Mouse (Mus musculus): ENCODE measurements around the gene Plcl2. TPM values are rescaled to one million over a fixed set of nuclear protein-coding genes. Genes with fewer than 3 reads are reported as not detected.

Gene Plcl2
- total RNA-seq (2021): 10 to 100 TPM; 61.7 to 64.4 TPM

GRCm38 (mm10) chr17:50509251-50510104, at the start of gene Plcl2:
Gene Plcl2, plus strand, starts transcription at chr17:50509403.
- peak in 1 of 2 experiments; percentile 69 for DNase-seq (ENCODE audit: extremely low spot score in 1 of 2, low spot score in 2 of 2)
- intact Hi-C loops (cut with DNase I): loop anchor here (5.0 to 10.0 kb wide), 3 partner anchors 118 to 285 kb away; partner anchors contain the start of gene Dazl

GRCm38 (mm10) chr17:50460301-50460700, 48.9 kb upstream of the Plcl2 start:
- intact Hi-C loops (cut with DNase I): no loop called here
- no peak for DNase-seq (ENCODE audit: extremely low spot score in 1 of 2, low spot score in 2 of 2)

- DNase-seq (ENCODE audit: extremely low spot score in 1 of 2, low spot score in 2 of 2): no peak
- intact Hi-C loops (cut with DNase I): no loop called here
Measured at GRCm38 (mm10) chr17:50467438-50467837, 41.8 kb upstream of the Plcl2 start.

DNA sequence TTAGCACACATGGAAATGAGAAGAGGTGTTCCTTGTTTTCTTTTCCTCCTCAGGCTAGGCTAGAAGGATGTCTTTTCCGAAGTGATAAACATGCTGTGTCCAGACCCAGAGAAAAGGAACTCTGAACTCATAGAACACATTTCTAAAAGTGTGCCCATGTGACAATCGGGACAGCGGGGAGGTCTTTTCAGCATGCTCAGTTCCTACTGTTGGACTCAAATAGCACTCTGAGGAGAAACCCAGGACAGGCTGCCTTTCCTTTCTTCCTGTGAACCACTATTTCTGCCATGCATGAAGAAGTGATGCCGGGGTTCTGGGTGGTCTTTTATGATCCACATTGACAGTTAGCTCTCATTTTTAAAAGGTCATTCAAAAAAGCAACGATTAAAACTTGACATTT, 40.1 kb upstream of the Plcl2 start:
- intact Hi-C loops (cut with DNase I): no loop called here
- no peak for DNase-seq (ENCODE audit: extremely low spot score in 1 of 2, low spot score in 2 of 2)

GRCm38 (mm10) chr17:50469543-50470431, 39.4 kb upstream of the Plcl2 start:
- DNase-seq (ENCODE audit: extremely low spot score in 1 of 2, low spot score in 2 of 2): peak; percentile 37 to 57
- intact Hi-C loops (cut with DNase I): no loop called here

DNA sequence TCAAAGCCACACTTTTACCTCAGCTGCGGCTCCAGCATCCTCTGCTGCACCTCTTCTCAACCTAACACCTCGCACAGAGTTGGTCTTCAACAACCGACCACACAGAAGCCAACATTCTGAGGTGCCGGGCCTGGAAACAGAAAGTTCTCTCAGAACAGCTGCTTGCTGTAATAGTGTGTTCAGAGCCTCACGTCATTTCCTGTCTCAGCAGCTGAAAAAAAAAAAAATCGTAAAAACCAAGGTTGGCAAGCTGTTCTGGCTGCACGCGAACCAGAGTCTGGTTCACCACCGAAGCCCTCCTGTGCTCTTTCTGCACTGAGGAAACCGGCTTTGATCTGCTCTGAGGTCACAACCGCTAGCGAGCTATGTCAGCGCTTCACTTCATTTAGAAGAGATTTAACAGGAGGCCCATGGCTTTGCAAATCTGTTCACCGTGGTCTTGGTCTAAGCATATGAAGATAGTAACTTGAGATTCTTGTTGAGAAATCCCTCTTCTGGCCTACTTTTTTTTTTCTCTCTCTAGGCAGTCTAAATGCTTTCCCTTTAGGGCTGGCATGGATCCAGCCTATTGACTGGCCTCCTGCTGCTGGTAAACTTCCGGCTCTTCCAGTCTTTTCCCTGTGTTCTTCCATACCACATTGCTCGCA, 38.6 kb upstream of the Plcl2 start:
- intact Hi-C loops (cut with DNase I): no loop called here
- peak in 1 of 2 experiments; percentile 44 for DNase-seq (ENCODE audit: extremely low spot score in 1 of 2, low spot score in 2 of 2)

- intact Hi-C loops (cut with DNase I): no loop called here
- DNase-seq (ENCODE audit: extremely low spot score in 1 of 2, low spot score in 2 of 2): peak in 1 of 2 experiments; percentile 43
Measured at GRCm38 (mm10) chr17:50471230-50471629, 38.0 kb upstream of the Plcl2 start.

DNA sequence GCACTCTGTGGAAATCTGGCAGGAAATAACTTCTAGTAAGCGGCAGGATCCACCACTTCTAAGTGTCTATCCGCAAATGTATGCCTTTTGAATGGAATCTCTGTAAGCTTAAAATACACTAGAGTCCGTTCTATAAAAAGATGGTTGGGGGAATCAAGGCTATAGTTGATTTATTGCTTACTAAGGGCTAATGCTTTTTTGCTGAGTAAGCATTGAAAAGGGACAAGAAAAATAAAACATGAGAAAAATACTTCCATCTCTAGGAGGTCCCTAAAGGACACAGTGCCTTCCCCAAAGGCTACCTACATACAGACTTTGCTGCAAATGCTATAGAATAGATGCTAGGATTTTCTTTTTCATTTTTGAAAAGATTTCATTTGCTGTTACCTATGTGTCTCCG, 31.9 kb upstream of the Plcl2 start:
- intact Hi-C loops (cut with DNase I): no loop called here
- DNase-seq (ENCODE audit: extremely low spot score in 1 of 2, low spot score in 2 of 2): no peak

GRCm38 (mm10) chr17:50480867-50481266, 28.3 kb upstream of the Plcl2 start:
- DNase-seq (ENCODE audit: extremely low spot score in 1 of 2, low spot score in 2 of 2): no peak
- intact Hi-C loops (cut with DNase I): no loop called here

DNA sequence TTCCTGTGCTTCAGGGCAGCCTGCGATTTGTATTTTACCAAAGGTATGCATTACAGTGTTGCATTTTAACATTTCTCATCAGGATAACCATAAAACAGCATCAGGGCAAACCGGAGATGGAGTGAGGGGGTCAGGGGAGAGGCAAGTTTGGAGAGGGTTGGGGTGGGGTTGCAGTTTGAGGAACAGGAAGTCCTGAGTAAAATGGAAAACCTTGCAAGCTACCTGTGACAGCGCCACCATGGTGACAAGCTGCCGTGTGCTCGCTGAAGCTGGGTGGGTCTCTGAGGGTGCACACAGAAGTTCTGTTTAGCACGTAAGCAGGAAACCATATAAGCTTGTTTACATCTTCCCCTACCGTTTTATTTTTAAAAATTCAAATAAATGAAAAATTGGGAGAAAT, 25.5 kb upstream of the Plcl2 start:
- intact Hi-C loops (cut with DNase I): no loop called here
- DNase-seq (ENCODE audit: extremely low spot score in 1 of 2, low spot score in 2 of 2): no peak

- intact Hi-C loops (cut with DNase I): no loop called here
- DNase-seq (ENCODE audit: extremely low spot score in 1 of 2, low spot score in 2 of 2): no peak
Measured at GRCm38 (mm10) chr17:50484981-50485380, 24.2 kb upstream of the Plcl2 start.

GRCm38 (mm10) chr17:50487058-50487618, 22.1 kb upstream of the Plcl2 start:
- no peak for DNase-seq (ENCODE audit: extremely low spot score in 1 of 2, low spot score in 2 of 2)
- intact Hi-C loops (cut with DNase I): no loop called here

DNA sequence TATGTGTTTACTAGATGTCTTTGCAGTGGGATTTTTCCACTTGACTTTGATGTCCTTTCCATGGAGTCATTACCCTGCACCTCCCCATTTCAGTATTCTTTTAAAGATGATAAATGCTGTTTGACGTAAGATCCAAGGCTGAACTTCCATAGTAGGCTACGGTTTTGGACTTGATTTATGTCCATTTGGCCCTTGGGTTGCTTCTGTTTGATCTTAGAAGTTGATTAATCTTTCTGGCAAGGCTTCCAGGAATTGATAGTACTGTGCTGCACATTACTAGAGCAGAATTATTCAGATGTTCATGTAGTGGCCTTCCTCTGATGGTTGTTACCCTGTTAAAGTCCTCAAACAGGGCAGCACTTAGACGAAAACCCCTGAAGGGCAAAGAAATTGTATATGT, 21.5 kb upstream of the Plcl2 start:
- intact Hi-C loops (cut with DNase I): no loop called here
- DNase-seq (ENCODE audit: extremely low spot score in 1 of 2, low spot score in 2 of 2): no peak

- intact Hi-C loops (cut with DNase I): no loop called here
- DNase-seq (ENCODE audit: extremely low spot score in 1 of 2, low spot score in 2 of 2): no peak
Measured at GRCm38 (mm10) chr17:50488406-50488805, 20.8 kb upstream of the Plcl2 start.

- DNase-seq (ENCODE audit: extremely low spot score in 1 of 2, low spot score in 2 of 2): no peak
- intact Hi-C loops (cut with DNase I): no loop called here
Measured at GRCm38 (mm10) chr17:50488895-50489294, 20.3 kb upstream of the Plcl2 start.

DNA sequence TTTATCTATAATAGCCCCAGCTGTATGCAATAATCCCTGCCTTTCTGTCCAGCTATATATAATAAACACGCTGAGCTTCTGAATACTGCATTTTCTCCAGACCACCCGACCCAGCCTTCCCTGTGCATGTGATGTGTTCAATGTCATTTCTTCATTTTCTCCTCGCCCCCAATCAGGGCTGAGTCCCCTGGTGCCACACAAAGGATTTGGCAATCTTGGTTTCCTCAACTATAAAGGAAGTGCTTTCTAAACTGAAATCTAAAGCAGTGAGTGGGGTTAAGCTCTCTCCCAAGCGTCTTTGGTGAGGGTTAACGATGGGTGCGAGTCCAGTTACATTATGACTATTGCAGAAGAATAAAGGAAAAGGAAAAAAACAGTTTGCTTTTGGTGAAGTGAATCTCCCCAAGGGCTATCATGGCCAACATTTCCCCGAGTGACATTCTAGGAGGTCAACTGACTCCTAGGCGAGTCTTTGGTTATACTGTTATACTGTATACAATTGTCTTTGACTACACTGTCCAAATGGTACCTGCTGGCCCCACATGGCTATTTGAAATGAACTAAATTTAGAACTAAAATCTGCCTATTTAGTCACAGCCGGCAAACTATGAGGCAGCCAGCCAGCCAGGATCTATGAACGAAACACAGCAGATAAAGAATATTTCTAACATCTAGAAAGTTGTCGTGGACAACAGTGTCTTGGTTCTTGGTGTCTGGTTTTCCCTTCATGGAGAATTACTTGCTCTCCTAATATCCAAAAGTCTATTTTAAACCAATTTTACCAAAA, 18.4 kb upstream of the Plcl2 start:
- intact Hi-C loops (cut with DNase I): no loop called here
- DNase-seq (ENCODE audit: extremely low spot score in 1 of 2, low spot score in 2 of 2): no peak

DNA sequence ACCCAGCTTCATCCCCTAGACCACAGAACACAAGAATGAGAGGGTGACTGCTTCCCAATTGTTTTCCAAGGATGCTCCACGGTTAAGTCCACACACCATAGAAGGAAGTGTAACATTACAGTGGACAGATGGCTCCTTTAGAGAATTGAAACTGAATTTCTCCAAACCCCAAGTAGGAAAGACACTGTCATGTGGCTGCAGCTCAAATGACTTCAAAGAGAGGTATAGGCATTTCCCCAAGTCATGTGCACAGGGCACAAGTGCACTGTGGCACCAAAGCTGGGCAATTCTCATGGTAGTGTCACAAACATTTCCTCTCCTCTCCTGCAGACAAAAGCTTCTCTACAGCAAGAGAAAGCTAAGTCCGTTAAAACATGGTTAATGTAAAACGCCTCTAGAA, 17.7 kb upstream of the Plcl2 start:
- intact Hi-C loops (cut with DNase I): no loop called here
- DNase-seq (ENCODE audit: extremely low spot score in 1 of 2, low spot score in 2 of 2): no peak

DNA sequence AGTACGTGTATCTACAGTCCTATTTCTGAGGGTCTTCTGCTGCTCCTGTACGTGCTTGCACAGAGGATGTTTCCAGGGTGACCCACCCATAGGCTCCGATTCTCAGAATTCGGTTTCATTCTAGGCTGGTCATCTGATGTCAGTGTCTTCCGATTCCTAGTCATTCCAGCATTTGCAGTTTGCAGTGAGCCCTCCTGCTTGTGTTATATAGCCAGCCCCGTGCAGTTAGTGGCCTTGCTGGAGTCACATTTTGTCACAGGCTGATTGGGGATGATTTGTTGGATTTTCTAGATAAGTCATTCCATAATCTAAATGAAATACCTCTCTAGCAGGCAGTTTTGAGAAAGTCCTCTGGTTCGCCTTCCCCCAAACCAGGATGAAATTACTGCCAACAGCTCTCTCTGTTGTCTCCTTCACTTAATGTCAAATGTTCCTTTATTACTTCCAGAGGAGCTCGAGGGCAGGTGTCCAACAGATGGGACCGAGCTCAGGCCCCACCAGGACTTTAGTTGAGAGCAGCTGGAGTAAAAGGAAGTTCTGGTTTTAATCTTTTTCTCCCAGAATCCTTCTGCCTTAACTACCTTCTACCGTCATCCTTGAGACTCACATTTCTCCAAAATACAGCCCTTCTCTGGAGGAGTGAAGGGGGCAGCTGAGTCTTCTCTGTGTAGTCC, 13.8 kb upstream of the Plcl2 start:
- intact Hi-C loops (cut with DNase I): no loop called here
- no peak for DNase-seq (ENCODE audit: extremely low spot score in 1 of 2, low spot score in 2 of 2)
